Mouse (Mus musculus): ENCODE measurements at regions not wholly inside any gene's neighbourhood (a gene's known extent, or its start where the extent isn't known, plus 50 kb on each side); places are given as distances from the start of the nearest gene placed in this dataset.

DNA sequence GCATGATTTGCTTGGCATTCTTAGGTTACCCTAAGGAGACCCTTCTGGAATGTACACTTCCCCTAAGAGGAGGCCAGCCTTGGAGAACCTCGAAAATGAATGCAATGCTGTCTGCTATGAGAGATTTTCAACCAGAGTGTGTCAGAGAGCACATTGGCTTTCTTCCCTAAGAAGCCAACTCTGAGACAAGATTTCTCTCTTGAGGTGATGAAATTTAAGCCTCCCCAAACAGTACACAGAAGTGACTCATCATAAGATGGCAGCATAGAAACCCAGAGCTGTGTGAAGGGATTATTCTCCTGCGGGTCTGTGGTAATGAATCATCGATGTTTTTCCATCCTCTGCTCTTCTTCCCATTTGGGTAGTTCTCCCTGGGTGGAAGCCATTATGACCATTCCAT lies 106.2 kb upstream of the Bank1 start:
- no peak for TF ChIP-seq CTCF (conservative IDR thresholded peaks at IDR 0.05; ENCODE audit: low read length)
- TF ChIP-seq NANOG (IDR thresholded peaks at IDR 0.05; ENCODE audit: borderline replicate concordance, low read length): no peak
- no peak for TF ChIP-seq POU5F1 (IDR thresholded peaks at IDR 0.05; ENCODE audit: borderline replicate concordance, low read length)
